Mouse (Mus musculus) forebrain, postnatal 0 days (tissue): ENCODE measurements at regions not wholly inside any gene's neighbourhood (a gene's known extent, or its start where the extent isn't known, plus 50 kb on each side); places are given as distances from the start of the nearest gene placed in this dataset.

Experiments
- ATAC-seq: fragments of 200-750 bp; cut with Nextera tagmentation; 2 replicates; pipeline ENCODE4 v1.8.0; 2017; ENCODE audit warnings: mild to moderate bottlenecking, moderate library complexity
- DNase-seq: peaks from one replicate; pipeline ENCODE4 v3.0.0-alpha.2; 2015
- H3K27ac ChIP-seq: fragments of 300-500 bp; sonication (generic); 2 replicates; pipeline ENCODE4 v1.5.1; 2014; ENCODE audit warnings: low read depth, mild to moderate bottlenecking, antibody characterized with exemption, low read length, moderate library complexity, mixed read lengths
- H3K27me3 ChIP-seq: fragments of 300-500 bp; sonication (generic); 2 replicates; pipeline ENCODE4 v1.6.1; 2014; ENCODE audit warnings: mild to moderate bottlenecking, low read length, mixed read lengths; ENCODE audit not compliant: insufficient read depth
- H3K36me3 ChIP-seq: fragments of 300-500 bp; sonication (generic); 2 replicates; pipeline ENCODE4 v1.6.1; 2014; ENCODE audit warnings: mild to moderate bottlenecking, moderate library complexity; ENCODE audit not compliant: insufficient read depth
- H3K4me1 ChIP-seq: fragments of 300-500 bp; sonication (generic); 2 replicates; pipeline ENCODE4 v1.6.1; 2014; ENCODE audit warnings: antibody characterized with exemption; ENCODE audit not compliant: insufficient read depth
- H3K4me2 ChIP-seq: fragments of 300-500 bp; sonication (generic); 2 replicates; pipeline ENCODE4 v1.6.1; 2014; ENCODE audit warnings: low read depth, mild to moderate bottlenecking, moderate library complexity
- H3K4me3 ChIP-seq: fragments of 300-500 bp; sonication (generic); 2 replicates; pipeline ENCODE4 v1.5.1; 2014; ENCODE audit warnings: low read depth, low read length, mixed read lengths
- H3K9ac ChIP-seq: fragments of 300-500 bp; sonication (generic); 2 replicates; pipeline ENCODE4 v1.6.1; 2014; ENCODE audit warnings: mild to moderate bottlenecking
- H3K9me3 ChIP-seq: fragments of 300-500 bp; sonication (generic); 2 replicates; pipeline ENCODE4 v1.6.1; 2016; ENCODE audit warnings: low read length
- CTCF ChIP-seq: sonication (generic); IDR thresholded peaks from 2 replicates; pipeline ENCODE4 v1.5.1; 2016; ENCODE audit warnings: antibody characterized with exemption, control low read depth, low read depth
- WGBS: fragments of 180-500 bp; shearing (Covaris S2); extraction: QIAGEN DNeasy Blood & Tissue Kit; methylation state at CpG from one replicate; pipeline ENCODE4 v1.1.7; 2014; 5-methylcytosine and 5-hydroxymethylcytosine counted together

GRCm38 (mm10) chr11:112098161-112098560, 683.9 kb upstream of the Sox9 start:
- ATAC-seq (no peak), DNase-seq (no peak)
- Histone ChIP-seq H3K4me1 (no peaks in the 10 kb centered on the region), H3K27me3 (no peaks in the 10 kb centered on the region), H3K36me3 (no peaks in the 10 kb centered on the region), H3K4me3 (no peak overlapping the region), H3K27ac (no peak overlapping the region), H3K4me2 (no peak overlapping the region), H3K9ac (no peak overlapping the region), H3K9me3 (no peaks in the 10 kb centered on the region)
- WGBS: 67% methylated on average over 1 of the region's 1 CpGs
- no peak for TF ChIP-seq CTCF

DNA sequence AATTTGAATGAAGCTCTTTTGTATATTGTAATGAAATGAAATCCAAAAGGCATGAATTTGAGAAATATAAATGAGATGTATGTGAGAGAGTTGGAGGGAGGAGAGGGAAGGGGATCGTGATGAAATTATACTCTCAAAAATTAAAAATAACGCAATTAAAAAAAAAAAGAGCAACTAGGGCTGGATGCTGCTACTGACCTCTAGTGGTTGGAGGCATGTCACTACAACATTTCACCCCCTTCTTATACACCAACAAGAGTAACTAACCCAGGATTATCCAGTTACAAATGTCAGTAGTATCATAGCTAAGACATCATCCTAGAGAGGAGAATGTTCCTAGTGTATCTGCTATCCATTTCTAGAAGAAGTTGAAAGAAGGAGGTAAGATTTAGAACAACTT, 678.8 kb upstream of the Sox9 start:
- ATAC-seq (no peak), DNase-seq (no peak)
- Histone ChIP-seq H3K27ac (no peak overlapping the region), H3K27me3 (no peaks in the 10 kb centered on the region), H3K4me3 (no peak overlapping the region), H3K9ac (no peak overlapping the region), H3K4me2 (no peak overlapping the region), H3K9me3 (no peaks in the 10 kb centered on the region), H3K4me1 (peaks cover 2% of the 10 kb centered on the region; the same call in 1 of the 2 replicates), H3K36me3 (no peaks in the 10 kb centered on the region)
- 61% methylated on average over 2 of the region's 2 CpGs for WGBS
- peak; percentile 62 for TF ChIP-seq CTCF

DNA sequence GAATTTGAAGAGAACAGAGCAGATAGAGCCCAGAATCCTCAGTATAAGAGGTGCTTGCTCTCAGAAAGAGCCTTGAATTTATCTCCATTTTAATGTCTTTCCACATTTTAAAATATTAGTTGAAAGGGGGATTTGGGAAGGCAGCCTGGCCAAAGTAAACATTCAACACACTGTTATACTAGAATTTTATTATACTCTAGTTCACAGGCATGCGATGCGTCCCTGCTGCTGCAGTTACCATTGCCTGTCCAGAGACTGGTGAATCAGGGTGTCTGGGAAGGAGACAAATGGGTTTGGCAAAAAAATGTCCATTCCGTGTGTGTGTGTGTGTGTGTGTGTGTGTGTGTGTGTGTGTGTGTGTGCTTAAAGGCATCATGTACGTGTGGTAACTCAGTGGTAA, 675.1 kb upstream of the Sox9 start:
- H3K4me2 ChIP-seq: no peak overlapping the region
- no peaks in the 10 kb centered on the region for H3K27me3 ChIP-seq
- ATAC-seq: 0 out of 2 replicates have a peak, but pooled peaks have one; percentile 3
- WGBS: 69% methylated on average over 4 of the region's 4 CpGs
- H3K27ac ChIP-seq: no peak overlapping the region
- H3K36me3 ChIP-seq: no peaks in the 10 kb centered on the region
- no peak for TF ChIP-seq CTCF
- no peak overlapping the region for H3K9ac ChIP-seq
- H3K9me3 ChIP-seq: no peaks in the 10 kb centered on the region
- no peak overlapping the region for H3K4me3 ChIP-seq
- no peak for DNase-seq
- peaks cover 2% of the 10 kb centered on the region; the same call in 1 of the 2 replicates for H3K4me1 ChIP-seq

DNA sequence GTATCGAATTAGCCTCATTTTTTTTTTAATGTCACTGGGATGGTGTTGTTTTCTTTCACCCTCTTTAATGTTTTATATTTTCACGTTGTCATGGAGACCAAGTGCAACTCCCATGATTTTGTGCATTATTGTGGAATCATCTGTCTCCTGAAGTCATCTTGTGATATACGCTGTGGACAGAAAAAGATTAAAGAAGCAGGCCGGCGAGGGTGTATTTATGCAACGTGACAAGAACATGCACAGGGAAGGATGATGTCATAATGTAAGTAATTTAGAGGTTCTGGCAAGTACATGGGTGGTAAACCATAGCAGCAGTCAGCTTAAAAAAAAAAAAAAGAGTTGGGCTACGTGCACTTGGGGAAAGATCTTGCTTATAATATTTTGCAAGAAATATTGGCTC, 674.7 kb upstream of the Sox9 start:
- no peak overlapping the region for H3K4me2 ChIP-seq
- H3K27me3 ChIP-seq: no peaks in the 10 kb centered on the region
- no peak for TF ChIP-seq CTCF
- H3K4me3 ChIP-seq: no peak overlapping the region
- 50% methylated on average over 7 of the region's 7 CpGs for WGBS
- peak; percentile 48 for ATAC-seq
- no peaks in the 10 kb centered on the region for H3K36me3 ChIP-seq
- peaks cover 2% of the 10 kb centered on the region; the same call in 1 of the 2 replicates for H3K4me1 ChIP-seq
- H3K9me3 ChIP-seq: no peaks in the 10 kb centered on the region
- DNase-seq: peak; percentile 45
- H3K27ac ChIP-seq: no peak overlapping the region
- no peak overlapping the region for H3K9ac ChIP-seq

GRCm38 (mm10) chr11:112121026-112121425, 661.0 kb upstream of the Sox9 start:
- DNase-seq: peak; percentile 34
- no peaks in the 10 kb centered on the region for H3K9me3 ChIP-seq

DNA sequence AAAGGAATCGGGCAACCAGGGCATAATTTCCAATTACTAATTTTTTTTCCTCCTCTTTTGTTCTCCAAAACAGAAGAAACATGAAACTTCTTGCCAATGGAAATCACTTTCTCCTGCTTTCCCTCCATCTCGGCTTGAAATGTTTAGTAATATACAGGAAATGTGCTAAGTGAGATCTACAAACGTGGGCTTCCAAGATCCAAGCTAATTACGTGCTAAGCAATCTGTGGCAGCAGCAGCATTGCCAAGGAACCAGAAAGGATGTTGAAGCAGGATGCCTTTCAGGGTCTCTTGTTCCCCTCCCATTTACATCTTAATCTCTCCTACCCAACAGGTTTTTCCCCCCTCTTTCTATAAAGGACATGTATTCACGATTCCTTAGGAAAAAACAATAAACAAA, 660.2 kb upstream of the Sox9 start:
- no peaks in the 10 kb centered on the region for H3K36me3 ChIP-seq
- no peaks in the 10 kb centered on the region for H3K9me3 ChIP-seq
- H3K27ac ChIP-seq: no peak overlapping the region
- WGBS: 33% methylated on average over 5 of the region's 5 CpGs
- H3K9ac ChIP-seq: no peak overlapping the region
- H3K4me1 ChIP-seq: no peaks in the 10 kb centered on the region
- TF ChIP-seq CTCF: no peak
- ATAC-seq (peak; percentile 50; the same call in 1 of the 2 replicates), DNase-seq (peak; percentile 80)
- no peak overlapping the region for H3K4me2 ChIP-seq
- H3K27me3 ChIP-seq: no peaks in the 10 kb centered on the region
- no peak overlapping the region for H3K4me3 ChIP-seq

More at GRCm38 (mm10) chr11:112121026-112121425, 661.0 kb upstream of the Sox9 start:
- no peaks in the 10 kb centered on the region for H3K27me3 ChIP-seq
- H3K36me3 ChIP-seq: no peaks in the 10 kb centered on the region
- TF ChIP-seq CTCF: no peak
- H3K4me1 ChIP-seq: no peaks in the 10 kb centered on the region
- WGBS: 67% methylated on average over 6 of the region's 6 CpGs
- H3K27ac ChIP-seq: no peak overlapping the region
- H3K4me3 ChIP-seq: no peak overlapping the region
- H3K4me2 ChIP-seq: no peak overlapping the region
- no peak for ATAC-seq
- no peak overlapping the region for H3K9ac ChIP-seq

DNA sequence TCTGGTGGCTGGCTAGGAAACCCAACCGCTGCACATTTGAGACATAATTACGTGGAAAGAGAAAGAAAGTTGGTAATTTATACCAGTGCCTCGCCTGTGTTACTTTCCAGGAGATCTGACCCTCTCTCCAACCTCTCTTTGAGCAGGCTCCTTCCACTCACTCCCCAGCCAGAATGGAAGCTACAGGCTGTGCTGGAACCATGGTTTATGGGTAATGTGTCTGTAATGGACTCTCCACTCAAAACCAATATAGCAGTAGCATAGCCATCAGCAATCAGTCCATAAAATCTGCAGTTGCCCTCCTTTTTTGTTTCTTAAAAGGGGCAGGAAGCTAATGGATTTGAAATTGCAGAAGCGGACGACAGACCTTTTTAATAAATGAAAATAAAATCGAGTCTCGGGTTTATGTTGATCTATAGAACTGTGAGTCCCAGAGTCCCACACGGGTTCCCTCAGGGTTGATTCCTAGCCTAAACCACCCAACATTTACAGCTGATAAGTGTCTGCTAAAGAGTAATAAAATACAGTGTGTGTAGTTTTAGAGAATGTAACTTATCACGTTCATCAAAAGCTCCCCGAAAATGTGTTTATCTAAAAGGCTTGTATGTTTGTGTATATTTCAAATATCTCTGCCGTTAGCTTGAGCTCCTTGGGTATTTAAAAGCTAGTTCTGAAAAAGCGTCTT, 656.6 kb upstream of the Sox9 start:
- Histone ChIP-seq H3K4me3 (no peak overlapping the region), H3K4me2 (no peak overlapping the region), H3K36me3 (no peaks in the 10 kb centered on the region), H3K9me3 (no peaks in the 10 kb centered on the region), H3K9ac (no peak overlapping the region), H3K27ac (no peak overlapping the region), H3K4me1 (no peaks in the 10 kb centered on the region), H3K27me3 (no peaks in the 10 kb centered on the region)
- WGBS: 87% methylated on average over 12 of the region's 12 CpGs
- no peak for DNase-seq
- no peak for ATAC-seq
- no peak for TF ChIP-seq CTCF
